Mouse (Mus musculus): Measurements from ENCODE around the gene Prpf8.

DNA sequence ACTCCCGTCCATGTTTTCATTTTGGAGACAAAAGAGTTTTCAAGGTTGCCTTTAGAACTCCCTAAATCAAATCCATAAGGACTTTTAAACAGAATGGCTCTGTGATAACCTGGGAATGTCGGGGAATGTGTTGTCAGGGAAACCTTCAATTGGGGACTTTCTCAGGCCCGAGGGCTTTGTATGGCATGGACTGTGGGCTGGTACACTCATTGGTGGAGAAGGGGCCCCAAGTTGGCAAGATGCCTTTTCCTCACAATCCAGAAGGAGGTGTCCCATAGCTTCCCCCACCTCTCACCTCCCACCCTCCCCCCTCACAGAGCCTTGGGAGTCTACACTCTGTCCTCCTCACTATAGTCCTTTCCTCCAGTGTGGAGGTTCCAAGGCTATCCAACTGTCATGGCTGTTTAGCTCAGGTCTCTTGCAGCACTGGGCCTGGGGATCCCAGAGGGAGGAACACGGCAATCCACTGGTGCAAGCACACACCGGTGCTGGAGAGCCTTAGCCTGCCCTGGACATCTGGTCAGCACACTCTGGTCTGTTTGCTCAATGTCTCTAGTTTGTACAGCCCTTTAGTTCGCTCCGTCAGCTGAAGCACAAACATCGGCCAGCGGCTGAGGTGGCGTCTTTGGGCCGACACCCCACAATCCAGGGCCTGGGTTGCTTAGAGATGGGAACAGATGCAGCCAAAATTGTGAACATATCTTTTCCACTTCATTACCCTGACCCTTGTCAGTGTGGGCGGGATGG is 63.8 kb downstream of the Prpf8 start:
- TF ChIP-seq POLR2A (IDR thresholded peaks at IDR 0.05; ENCODE audit: borderline replicate concordance, control insufficient read depth, low read depth, low read length): no peak
- no peak for TF ChIP-seq CTCF (IDR thresholded peaks at IDR 0.05; ENCODE audit: control insufficient read depth, insufficient read depth, low read length)
